Mouse (Mus musculus): Measurements from ENCODE around the gene Lingo1.

GRCm38 (mm10) chr9:56824900-56825299, 28.6 kb upstream of the Lingo1 start:
- no peak for TF ChIP-seq CTCF (IDR thresholded peaks at IDR 0.05; ENCODE audit: insufficient read depth, low read length)
- TF ChIP-seq POLR2A (IDR thresholded peaks at IDR 0.05; ENCODE audit: borderline replicate concordance, extremely low read depth, low read depth, low read length), result no peak

Data from lung, adult 2 months (tissue).